Mouse (Mus musculus): ENCODE data around the gene Arpc4. TPM values are rescaled to one million over a fixed set of nuclear protein-coding genes. Genes with fewer than 3 reads are reported as not detected.

Arpc4 gene
- polyA plus RNA-seq, 1 experiment from 2014 or later: 208 TPM

DNA sequence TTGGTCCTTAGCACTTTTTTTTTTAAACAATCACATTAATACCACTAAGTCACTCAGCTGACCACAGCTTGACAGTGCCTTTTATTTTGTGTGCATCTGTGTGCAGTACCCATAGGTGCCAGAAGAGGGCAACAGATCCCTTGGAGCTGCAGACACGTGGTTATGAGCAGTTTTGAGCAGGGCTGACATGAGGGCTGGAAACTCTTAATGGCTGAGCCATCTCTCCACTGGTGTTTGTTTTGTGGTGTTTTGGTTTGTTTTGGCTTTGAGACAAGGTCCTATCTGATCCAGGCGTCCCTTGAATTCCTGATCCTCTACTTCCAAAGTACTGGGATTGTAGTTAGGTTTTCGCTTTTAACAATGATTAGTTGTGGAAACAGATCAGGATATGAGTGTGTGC is 49.5 kb downstream of the Arpc4 start:
- 62% methylated on average over 3 of the region's 3 CpGs for WGBS
- H3K27me3 ChIP-seq (ENCODE audit: control insufficient read depth, insufficient read depth, low read length): no peaks in the 10 kb centered on the region
- no peaks in the 10 kb centered on the region for H3K36me3 ChIP-seq (ENCODE audit: control insufficient read depth, insufficient read depth, low read length)
- H3K9me3 ChIP-seq (ENCODE audit: control insufficient read depth, low read length): no peaks in the 10 kb centered on the region
- no peak overlapping the region for H3K9ac ChIP-seq (ENCODE audit: low read depth, low read length)
- ATAC-seq (ENCODE audit: low FRiP score) (no peak), DNase-seq (ENCODE audit: low spot score) (peak; percentile 62)
- no peaks in the 10 kb centered on the region for H3K4me1 ChIP-seq (replicated peaks; ENCODE audit: control insufficient read depth, insufficient read depth, low read length)
- no peak overlapping the region for H3K4me3 ChIP-seq (ENCODE audit: low read depth, low read length)
- no peak overlapping the region for H3K27ac ChIP-seq (ENCODE audit: low read depth, low read length)
- H3K4me2 ChIP-seq (replicated peaks; ENCODE audit: low read depth, low read length): no peak overlapping the region

DNA sequence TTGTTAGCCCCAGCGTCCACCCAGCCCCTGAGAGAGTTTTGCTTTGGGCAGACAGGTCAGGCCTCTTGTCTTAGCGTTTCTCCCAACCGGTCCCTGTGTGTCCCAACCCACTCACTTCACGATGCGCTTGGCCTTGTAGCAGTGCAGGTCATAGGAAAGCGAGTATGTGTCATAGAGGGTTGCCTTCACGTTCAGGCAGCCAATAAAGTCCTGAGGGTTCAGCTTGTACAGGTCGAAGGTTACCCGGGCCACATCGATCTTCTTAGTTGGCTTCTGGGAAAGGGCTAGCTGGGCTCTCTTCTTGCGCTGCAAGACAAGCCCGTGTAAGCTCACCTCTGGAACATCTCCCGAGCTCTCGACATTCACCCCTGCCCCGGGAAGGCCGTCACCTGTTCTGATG is 50.1 kb downstream of the Arpc4 start:
- no peak for DNase-seq (ENCODE audit: low spot score)
- no peak for ATAC-seq (ENCODE audit: low FRiP score)
- no peaks in the 10 kb centered on the region for H3K4me1 ChIP-seq (replicated peaks; ENCODE audit: control insufficient read depth, insufficient read depth, low read length)
- WGBS: 94% methylated on average over 16 of the region's 16 CpGs
- no peaks in the 10 kb centered on the region for H3K36me3 ChIP-seq (ENCODE audit: control insufficient read depth, insufficient read depth, low read length)
- H3K9me3 ChIP-seq (ENCODE audit: control insufficient read depth, low read length): no peaks in the 10 kb centered on the region
- H3K4me3 ChIP-seq (ENCODE audit: low read depth, low read length): no peak overlapping the region
- H3K27me3 ChIP-seq (ENCODE audit: control insufficient read depth, insufficient read depth, low read length): no peaks in the 10 kb centered on the region
- H3K27ac ChIP-seq (ENCODE audit: low read depth, low read length): no peak overlapping the region
- no peak overlapping the region for H3K4me2 ChIP-seq (replicated peaks; ENCODE audit: low read depth, low read length)
- no peak overlapping the region for H3K9ac ChIP-seq (ENCODE audit: low read depth, low read length)

DNA sequence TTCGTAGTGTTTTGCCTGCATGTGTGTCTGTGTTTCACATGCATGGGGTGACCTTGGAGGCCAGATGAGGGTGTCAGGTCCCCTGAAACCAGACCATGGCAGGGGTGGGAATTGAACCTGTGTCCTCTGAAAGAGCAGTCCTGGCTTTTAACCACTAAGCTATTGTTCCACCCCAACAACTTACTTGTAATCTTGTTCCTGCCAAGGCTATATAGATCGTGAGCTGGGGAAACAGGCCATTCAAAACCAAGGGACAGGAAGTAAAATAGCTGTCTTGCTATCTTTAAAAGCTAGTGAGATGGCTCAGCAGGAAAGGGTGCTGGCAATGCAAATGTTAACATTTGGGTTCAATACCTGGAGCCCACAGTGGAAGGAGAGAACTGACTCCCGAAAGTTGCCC is 52.0 kb downstream of the Arpc4 start:
- 86% methylated on average over 3 of the region's 3 CpGs for WGBS
- DNase-seq (ENCODE audit: low spot score) (no peak), ATAC-seq (ENCODE audit: low FRiP score) (no peak)
- H3K27ac ChIP-seq (ENCODE audit: low read depth, low read length): no peak overlapping the region
- no peak overlapping the region for H3K4me2 ChIP-seq (replicated peaks; ENCODE audit: low read depth, low read length)
- H3K36me3 ChIP-seq (ENCODE audit: control insufficient read depth, insufficient read depth, low read length): no peaks in the 10 kb centered on the region
- H3K4me1 ChIP-seq (replicated peaks; ENCODE audit: control insufficient read depth, insufficient read depth, low read length): no peaks in the 10 kb centered on the region
- H3K27me3 ChIP-seq (ENCODE audit: control insufficient read depth, insufficient read depth, low read length): no peaks in the 10 kb centered on the region
- H3K4me3 ChIP-seq (ENCODE audit: low read depth, low read length): no peak overlapping the region
- no peaks in the 10 kb centered on the region for H3K9me3 ChIP-seq (ENCODE audit: control insufficient read depth, low read length)
- no peak overlapping the region for H3K9ac ChIP-seq (ENCODE audit: low read depth, low read length)

DNA sequence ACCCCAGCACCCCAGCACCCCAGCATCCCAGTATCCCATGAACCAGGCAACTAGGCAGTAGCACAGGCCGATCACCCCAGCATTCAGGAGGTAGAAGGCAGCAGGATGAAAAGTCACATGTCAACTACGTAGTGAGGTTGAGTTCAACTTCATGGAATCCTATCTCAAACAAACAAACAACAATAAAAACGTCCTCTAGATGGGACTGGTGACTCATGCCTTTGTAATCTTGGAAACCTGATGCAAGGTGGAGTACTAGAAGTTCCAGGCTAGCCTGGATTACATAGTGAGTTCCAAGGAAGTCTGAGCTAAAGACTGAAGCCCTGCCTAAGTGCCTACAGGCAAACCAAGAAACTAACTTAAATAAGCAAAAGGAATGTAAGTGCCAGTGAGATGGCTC is 52.9 kb downstream of the Arpc4 start:
- Histone ChIP-seq H3K27me3 (ENCODE audit: control insufficient read depth, insufficient read depth, low read length) (no peaks in the 10 kb centered on the region), H3K4me1 (replicated peaks; ENCODE audit: control insufficient read depth, insufficient read depth, low read length) (no peaks in the 10 kb centered on the region), H3K9me3 (ENCODE audit: control insufficient read depth, low read length) (no peaks in the 10 kb centered on the region), H3K4me3 (ENCODE audit: low read depth, low read length) (no peak overlapping the region), H3K4me2 (replicated peaks; ENCODE audit: low read depth, low read length) (no peak overlapping the region), H3K9ac (ENCODE audit: low read depth, low read length) (no peak overlapping the region), H3K36me3 (ENCODE audit: control insufficient read depth, insufficient read depth, low read length) (no peaks in the 10 kb centered on the region), H3K27ac (ENCODE audit: low read depth, low read length) (no peak overlapping the region)
- WGBS: 66% methylated on average over 3 of the region's 3 CpGs
- DNase-seq (ENCODE audit: low spot score) (no peak), ATAC-seq (ENCODE audit: low FRiP score) (no peak)

DNA sequence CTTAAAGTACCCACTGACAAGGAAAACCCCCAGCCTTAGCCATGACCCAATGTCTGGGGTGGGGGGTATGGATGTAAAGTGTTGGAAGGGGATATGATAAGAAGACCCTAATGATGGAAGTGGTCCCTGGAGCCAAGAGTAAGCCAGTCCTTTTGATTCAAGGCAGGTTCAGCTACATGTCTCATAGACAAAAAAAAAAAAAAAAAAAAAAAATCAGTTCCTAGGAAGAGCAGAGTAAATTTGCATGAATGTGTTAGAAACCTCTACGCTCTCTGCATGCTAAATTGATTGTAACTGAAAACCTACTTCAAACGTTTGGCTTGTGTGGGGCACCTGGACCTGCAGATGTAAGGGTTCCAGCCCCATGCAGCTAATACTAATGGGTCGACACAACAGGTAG is 53.9 kb downstream of the Arpc4 start:
- no peak overlapping the region for H3K27ac ChIP-seq (ENCODE audit: low read depth, low read length)
- no peaks in the 10 kb centered on the region for H3K36me3 ChIP-seq (ENCODE audit: control insufficient read depth, insufficient read depth, low read length)
- no peaks in the 10 kb centered on the region for H3K4me1 ChIP-seq (replicated peaks; ENCODE audit: control insufficient read depth, insufficient read depth, low read length)
- no peak overlapping the region for H3K4me2 ChIP-seq (replicated peaks; ENCODE audit: low read depth, low read length)
- H3K27me3 ChIP-seq (ENCODE audit: control insufficient read depth, insufficient read depth, low read length): no peaks in the 10 kb centered on the region
- H3K4me3 ChIP-seq (ENCODE audit: low read depth, low read length): no peak overlapping the region
- no peak overlapping the region for H3K9ac ChIP-seq (ENCODE audit: low read depth, low read length)
- ATAC-seq (ENCODE audit: low FRiP score) (no peak), DNase-seq (ENCODE audit: low spot score) (no peak)
- H3K9me3 ChIP-seq (ENCODE audit: control insufficient read depth, low read length): no peaks in the 10 kb centered on the region
- WGBS: 66% methylated on average over 3 of the region's 3 CpGs

DNA sequence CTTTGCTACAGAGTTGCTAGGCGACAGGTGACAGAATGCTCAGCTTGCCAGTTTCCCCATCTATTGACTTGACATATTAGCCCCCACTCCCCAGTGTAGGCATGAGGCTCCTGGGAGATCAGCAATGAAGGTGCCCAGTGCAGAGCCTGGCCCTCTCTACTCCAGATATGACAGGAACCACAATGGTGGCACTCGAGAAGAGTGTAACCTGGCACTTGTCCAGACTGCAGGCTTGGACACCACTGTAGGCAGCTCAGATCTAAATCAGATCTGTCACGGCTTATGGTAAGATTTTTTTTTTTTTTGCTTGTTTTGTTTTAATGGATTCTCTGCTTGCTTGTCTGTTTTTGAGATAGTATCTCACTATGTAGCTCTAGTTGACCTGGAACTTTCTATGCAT is 55.7 kb downstream of the Arpc4 start:
- Histone ChIP-seq H3K4me3 (ENCODE audit: low read depth, low read length) (no peak overlapping the region), H3K4me1 (replicated peaks; ENCODE audit: control insufficient read depth, insufficient read depth, low read length) (no peaks in the 10 kb centered on the region), H3K9me3 (ENCODE audit: control insufficient read depth, low read length) (no peaks in the 10 kb centered on the region), H3K27ac (ENCODE audit: low read depth, low read length) (no peak overlapping the region), H3K36me3 (ENCODE audit: control insufficient read depth, insufficient read depth, low read length) (no peaks in the 10 kb centered on the region), H3K27me3 (ENCODE audit: control insufficient read depth, insufficient read depth, low read length) (no peaks in the 10 kb centered on the region), H3K9ac (ENCODE audit: low read depth, low read length) (no peak overlapping the region), H3K4me2 (replicated peaks; ENCODE audit: low read depth, low read length) (no peak overlapping the region)
- ATAC-seq (ENCODE audit: low FRiP score): no peak
- WGBS: 83% methylated on average over 3 of the region's 3 CpGs
- no peak for DNase-seq (ENCODE audit: low spot score)

DNA sequence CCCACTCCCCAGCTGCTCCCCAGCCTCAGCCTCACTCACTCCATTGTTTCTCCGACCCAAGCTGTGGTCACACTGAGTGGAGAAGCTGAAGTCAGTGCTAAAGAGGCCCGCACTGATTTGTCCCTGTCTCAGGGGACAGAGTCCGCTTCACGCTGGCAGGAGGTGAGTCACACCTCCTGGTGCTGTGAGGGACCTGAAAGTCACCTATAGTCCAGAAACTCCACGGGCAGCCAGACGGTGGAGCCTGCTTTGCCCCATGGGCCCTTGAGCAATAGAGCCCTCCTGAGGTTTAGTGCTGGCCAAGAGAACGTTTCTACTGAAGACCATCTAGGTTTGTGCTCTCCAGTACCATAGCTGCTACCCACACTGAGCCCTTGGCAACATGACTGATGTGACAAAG is 56.8 kb downstream of the Arpc4 start:
- Histone ChIP-seq H3K4me2 (replicated peaks; ENCODE audit: low read depth, low read length) (no peak overlapping the region), H3K27me3 (ENCODE audit: control insufficient read depth, insufficient read depth, low read length) (no peaks in the 10 kb centered on the region), H3K36me3 (ENCODE audit: control insufficient read depth, insufficient read depth, low read length) (no peaks in the 10 kb centered on the region), H3K4me3 (ENCODE audit: low read depth, low read length) (no peak overlapping the region), H3K9ac (ENCODE audit: low read depth, low read length) (no peak overlapping the region), H3K27ac (ENCODE audit: low read depth, low read length) (no peak overlapping the region), H3K4me1 (replicated peaks; ENCODE audit: control insufficient read depth, insufficient read depth, low read length) (no peaks in the 10 kb centered on the region), H3K9me3 (ENCODE audit: control insufficient read depth, low read length) (no peaks in the 10 kb centered on the region)
- no peak for ATAC-seq (ENCODE audit: low FRiP score)
- WGBS: 75% methylated on average over 7 of the region's 7 CpGs
- DNase-seq (ENCODE audit: low spot score): no peak

DNA sequence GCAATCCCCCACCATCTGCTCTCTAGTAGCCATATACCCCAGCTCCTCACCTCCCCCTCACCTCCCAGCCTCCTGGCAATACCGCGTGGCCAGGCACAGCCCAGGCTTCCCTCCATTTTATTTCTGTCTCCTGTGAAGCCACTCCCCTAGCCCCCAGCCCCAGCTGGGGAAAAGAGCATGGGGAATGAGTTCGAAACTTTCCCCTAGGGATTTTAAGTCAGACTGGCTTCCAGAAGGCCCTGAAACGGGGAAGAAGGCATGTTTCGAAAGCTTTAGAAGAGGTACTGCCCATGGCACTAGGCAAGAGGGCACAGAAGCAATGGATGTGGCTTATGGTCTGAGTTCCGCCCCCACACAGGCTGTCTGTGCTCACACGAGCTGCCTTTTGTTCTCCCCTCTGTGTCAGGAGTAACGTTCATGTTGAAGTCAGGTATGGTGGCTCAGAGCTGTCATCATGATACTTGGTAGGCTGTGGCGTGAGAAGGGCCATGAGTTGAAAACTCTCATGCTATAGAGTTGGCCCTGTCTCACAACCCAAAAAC is 57.8 kb downstream of the Arpc4 start, which contains the start of gene Cidec:
Gene Cidec, minus strand, starts transcription at position 97 of the 542 bp plus-strand sequence.
- no peak for ATAC-seq (ENCODE audit: low FRiP score)
- Histone ChIP-seq H3K4me1 (replicated peaks; ENCODE audit: control insufficient read depth, insufficient read depth, low read length) (no peaks in the 10 kb centered on the region), H3K4me2 (replicated peaks; ENCODE audit: low read depth, low read length) (no peak within 1 kb of the TSS), H3K27me3 (ENCODE audit: control insufficient read depth, insufficient read depth, low read length) (no peaks in the 10 kb centered on the region), H3K9ac (ENCODE audit: low read depth, low read length) (no peak within 1 kb of the TSS), H3K4me3 (ENCODE audit: low read depth, low read length) (no peak within 1 kb of the TSS), H3K9me3 (ENCODE audit: control insufficient read depth, low read length) (no peaks in the 10 kb centered on the region), H3K36me3 (ENCODE audit: control insufficient read depth, insufficient read depth, low read length) (no peaks in the 10 kb centered on the region), H3K27ac (ENCODE audit: low read depth, low read length) (no peak within 1 kb of the TSS)
- no peak for DNase-seq (ENCODE audit: low spot score)
- 84% methylated on average over 9 of the region's 9 CpGs for WGBS

DNA sequence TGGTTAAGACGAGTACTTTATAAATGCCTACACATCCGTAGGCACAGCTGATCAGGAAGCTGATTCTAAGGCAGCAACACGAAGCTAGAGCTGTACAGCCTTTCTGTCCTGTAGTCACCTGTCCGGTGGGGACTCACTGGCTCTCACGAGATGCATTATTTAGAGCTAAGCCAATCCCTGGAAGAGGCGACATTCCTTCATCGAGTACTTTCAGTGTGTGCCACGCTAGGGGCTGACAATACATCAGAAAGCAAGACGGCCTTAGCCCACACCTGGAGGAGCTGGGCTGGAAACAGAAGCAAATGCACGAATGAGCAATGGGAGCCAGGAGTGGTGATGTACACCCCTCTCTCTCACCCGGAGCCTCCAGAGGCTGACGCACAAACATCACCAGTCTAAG is 59.2 kb downstream of the Arpc4 start:
- Histone ChIP-seq H3K27ac (ENCODE audit: low read depth, low read length) (no peak overlapping the region), H3K4me2 (replicated peaks; ENCODE audit: low read depth, low read length) (no peak overlapping the region), H3K9me3 (ENCODE audit: control insufficient read depth, low read length) (no peaks in the 10 kb centered on the region), H3K9ac (ENCODE audit: low read depth, low read length) (no peak overlapping the region), H3K36me3 (ENCODE audit: control insufficient read depth, insufficient read depth, low read length) (no peaks in the 10 kb centered on the region), H3K4me3 (ENCODE audit: low read depth, low read length) (no peak overlapping the region), H3K4me1 (replicated peaks; ENCODE audit: control insufficient read depth, insufficient read depth, low read length) (no peaks in the 10 kb centered on the region), H3K27me3 (ENCODE audit: control insufficient read depth, insufficient read depth, low read length) (no peaks in the 10 kb centered on the region)
- ATAC-seq (ENCODE audit: low FRiP score): no peak
- WGBS: 77% methylated on average over 12 of the region's 12 CpGs
- DNase-seq (ENCODE audit: low spot score): no peak

All from hindbrain, embryonic 11.5 days (tissue).